Mouse (Mus musculus) cortical plate, adult 2 months (tissue): ENCODE results near the gene Copg2.

ENCODE experiments used
- CTCF ChIP-seq: fragments of 200-500 bp; IDR thresholded peaks from 2 replicates; pipeline ENCODE4 v1.5.1; 2011; ENCODE audit warnings: mild to moderate bottlenecking, control low read depth, low read length; ENCODE audit not compliant: insufficient read depth; ENCODE audit errors: extremely low read depth
- POLR2A ChIP-seq: fragments of 200-500 bp; IDR thresholded peaks from 2 replicates; pipeline ENCODE4 v1.6.1; 2011; ENCODE audit warnings: mild to moderate bottlenecking, low read length, control low read depth; ENCODE audit not compliant: insufficient read depth; ENCODE audit errors: extremely low read depth

GRCm38 (mm10) chr6:30735728-30736371 is 160.7 kb downstream of the Copg2 start:
- TF ChIP-seq POLR2A (no peak), CTCF (no peak)
